Mouse (Mus musculus) heart, adult 8-10 months (tissue): ENCODE measurements around the gene Cd55b. TPM values are rescaled to one million over a fixed set of nuclear protein-coding genes. Genes with fewer than 3 reads are reported as not detected.

Source experiments
- DNase-seq: peaks from one replicate; pipeline ENCODE4 v3.0.0; 2022; ENCODE audit warnings: low spot score
- total RNA-seq, 4 experiments: library from RNA; stranded (reverse); gene quantifications; 2 replicates each; pipeline ENCODE4 v1.2.4; 2022

Cd55b gene
- total RNA-seq, 4 experiments from 2014 or later: 0.23 TPM; not detected in 3

DNA sequence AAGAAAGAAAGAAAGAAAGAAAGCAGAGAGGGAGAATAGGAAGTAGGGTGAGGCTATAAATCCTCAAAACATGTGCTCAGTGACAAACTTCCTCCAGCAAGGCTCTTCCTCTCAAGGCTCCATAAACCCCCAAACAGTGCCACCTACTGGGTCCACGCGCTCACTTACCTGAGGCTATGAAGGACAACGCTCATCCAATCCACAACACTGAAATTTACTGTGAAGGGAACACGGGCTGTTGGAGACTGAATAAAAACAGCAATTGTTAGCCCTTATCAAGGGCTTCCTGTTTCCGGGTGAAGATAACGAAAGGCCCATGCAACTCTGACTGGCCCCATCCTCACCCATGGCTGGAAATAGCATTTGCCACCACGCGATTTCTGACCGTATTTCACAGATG is 80.4 kb downstream of the Cd55b start:
- no peak for DNase-seq

Other genes starting within 250 kb of the Cd55b start
- 1 to 10 TPM; 6.9 to 9.8 (median 8.3) TPM for gene Cd55, start 39.7 kb upstream of the Cd55b start, total RNA-seq
- gene Zp3r, start 206.6 kb upstream of the Cd55b start, total RNA-seq: not detected
- gene C4bp, start 238.6 kb upstream of the Cd55b start, total RNA-seq: not detected